Mouse (Mus musculus) liver, embryonic 13.5 days (tissue): ENCODE data around the gene Lrrc28. TPM values are rescaled to one million over a fixed set of nuclear protein-coding genes. Genes with fewer than 3 reads are reported as not detected.

Experiments
- ATAC-seq: fragments of 200-750 bp; cut with Nextera tagmentation; 2 replicates; pipeline ENCODE4 v1.8.0; 2017; ENCODE audit warnings: low read depth, mild to moderate bottlenecking, moderate number of reproducible peaks, moderate library complexity
- DNase-seq: peaks from one replicate; pipeline ENCODE4 v3.0.0; 2022
- H3K27ac ChIP-seq: fragments of 300-500 bp; sonication (generic); 2 replicates; pipeline ENCODE4 v1.5.1; 2015; ENCODE audit warnings: moderate library complexity, mild to moderate bottlenecking, inconsistent platforms
- H3K27me3 ChIP-seq: fragments of 300-500 bp; sonication (generic); 2 replicates; pipeline ENCODE4 v1.6.1; 2015; ENCODE audit warnings: mild to moderate bottlenecking, inconsistent platforms
- H3K36me3 ChIP-seq: fragments of 300-500 bp; sonication (generic); 2 replicates; pipeline ENCODE4 v1.6.1; 2015; ENCODE audit warnings: mild to moderate bottlenecking, inconsistent platforms
- H3K4me1 ChIP-seq: fragments of 300-500 bp; sonication (generic); replicated peaks from 2 replicates; pipeline ENCODE4 v1.6.1; 2015; ENCODE audit warnings: inconsistent platforms
- H3K4me2 ChIP-seq: fragments of 300-500 bp; sonication (generic); 2 replicates; pipeline ENCODE4 v1.6.1; 2015; ENCODE audit warnings: inconsistent platforms, mild to moderate bottlenecking, moderate library complexity
- H3K4me3 ChIP-seq: fragments of 300-500 bp; sonication (generic); replicated peaks from 2 replicates; pipeline ENCODE4 v1.5.1; 2015; ENCODE audit warnings: mild to moderate bottlenecking, inconsistent platforms
- H3K9ac ChIP-seq: fragments of 300-500 bp; sonication (generic); 2 replicates; pipeline ENCODE4 v1.6.1; 2015; ENCODE audit warnings: mild to moderate bottlenecking, inconsistent platforms
- H3K9me3 ChIP-seq: fragments of 300-500 bp; sonication (generic); replicated peaks from 2 replicates; pipeline ENCODE4 v1.6.1; 2016; ENCODE audit warnings: inconsistent platforms
- WGBS: fragments of 180-500 bp; shearing (Covaris S2); methylation state at CpG from one replicate; pipeline ENCODE4 v1.1.7; 2015; ENCODE audit not compliant: insufficient replicate concordance; 5-methylcytosine and 5-hydroxymethylcytosine counted together
- polyA plus RNA-seq: library from polyadenylated mRNA; unstranded; fragments of >200 nt; fragmentation: Nextera tagmentation; extraction: Ambion mirVana; gene quantifications from 2 replicates; pipeline ENCODE4 v1.2.1, GENCODE M21; 2015

Lrrc28 gene
- polyA plus RNA-seq, 1 experiment from 2014 or later, result 7.8 TPM

GRCm38 (mm10) chr7:67618316-67618715, 26.8 kb downstream of the Lrrc28 start:
- Histone ChIP-seq H3K4me3 (no peak overlapping the region), H3K9me3 (no peaks in the 10 kb centered on the region), H3K36me3 (no peaks in the 10 kb centered on the region), H3K4me1 (no peaks in the 10 kb centered on the region), H3K9ac (no peak overlapping the region), H3K27ac (no peak overlapping the region), H3K27me3 (no peaks in the 10 kb centered on the region), H3K4me2 (no peak overlapping the region)
- no peak for ATAC-seq
- no peak for DNase-seq
- WGBS, result 63% methylated on average over 3 of the region's 3 CpGs

- Histone ChIP-seq H3K4me2 (no peak overlapping the region), H3K4me1 (no peaks in the 10 kb centered on the region), H3K27me3 (no peaks in the 10 kb centered on the region), H3K27ac (no peak overlapping the region), H3K4me3 (no peak overlapping the region), H3K9me3 (no peaks in the 10 kb centered on the region), H3K36me3 (no peaks in the 10 kb centered on the region), H3K9ac (no peak overlapping the region)
- no peak for DNase-seq
- WGBS, result 87% methylated on average over 10 of the region's 10 CpGs
- ATAC-seq, result no peak
Measured at GRCm38 (mm10) chr7:67617646-67618045, 27.4 kb downstream of the Lrrc28 start.

- no peak for ATAC-seq
- 58% methylated on average over 4 of the region's 4 CpGs for WGBS
- H3K36me3 ChIP-seq, result no peaks in the 10 kb centered on the region
Measured at GRCm38 (mm10) chr7:67616890-67617289, 28.2 kb downstream of the Lrrc28 start.

GRCm38 (mm10) chr7:67614464-67614861, 30.6 kb downstream of the Lrrc28 start:
- H3K4me1 ChIP-seq, result no peaks in the 10 kb centered on the region
- no peak overlapping the region for H3K9ac ChIP-seq
- ATAC-seq (no peak), DNase-seq (no peak)
- H3K27me3 ChIP-seq, result no peaks in the 10 kb centered on the region
- no peak overlapping the region for H3K4me3 ChIP-seq
- no peaks in the 10 kb centered on the region for H3K9me3 ChIP-seq
- H3K27ac ChIP-seq, result no peak overlapping the region
- WGBS, result 67% methylated on average over 7 of the region's 7 CpGs
- no peaks in the 10 kb centered on the region for H3K36me3 ChIP-seq
- no peak overlapping the region for H3K4me2 ChIP-seq

More at GRCm38 (mm10) chr7:67616890-67617289, 28.2 kb downstream of the Lrrc28 start:
- H3K27me3 ChIP-seq, result no peaks in the 10 kb centered on the region
- H3K4me3 ChIP-seq, result no peak overlapping the region
- DNase-seq, result no peak
- H3K4me1 ChIP-seq, result no peaks in the 10 kb centered on the region
- no peak overlapping the region for H3K4me2 ChIP-seq
- no peaks in the 10 kb centered on the region for H3K9me3 ChIP-seq
- no peak overlapping the region for H3K9ac ChIP-seq
- H3K27ac ChIP-seq, result no peak overlapping the region

- DNase-seq (no peak), ATAC-seq (no peak)
- Histone ChIP-seq H3K4me3 (no peak overlapping the region), H3K27me3 (no peaks in the 10 kb centered on the region), H3K4me2 (no peak overlapping the region), H3K27ac (no peak overlapping the region), H3K9ac (no peak overlapping the region), H3K9me3 (no peaks in the 10 kb centered on the region), H3K4me1 (no peaks in the 10 kb centered on the region), H3K36me3 (no peaks in the 10 kb centered on the region)
- 52% methylated on average over 10 of the region's 10 CpGs for WGBS
Measured at GRCm38 (mm10) chr7:67613795-67614463, 31.1 kb downstream of the Lrrc28 start.

GRCm38 (mm10) chr7:67608348-67609024, 36.6 kb downstream of the Lrrc28 start:
- Histone ChIP-seq H3K4me2 (no peak overlapping the region), H3K9ac (no peak overlapping the region), H3K4me1 (no peaks in the 10 kb centered on the region), H3K36me3 (no peaks in the 10 kb centered on the region), H3K27ac (no peak overlapping the region), H3K4me3 (no peak overlapping the region), H3K9me3 (no peaks in the 10 kb centered on the region), H3K27me3 (no peaks in the 10 kb centered on the region)
- WGBS, result 72% methylated on average over 4 of the region's 4 CpGs
- DNase-seq (no peak), ATAC-seq (no peak)

- H3K4me1 ChIP-seq, result no peaks in the 10 kb centered on the region
- DNase-seq (no peak), ATAC-seq (no peak)
- no peaks in the 10 kb centered on the region for H3K9me3 ChIP-seq
- H3K4me3 ChIP-seq, result no peak overlapping the region
- H3K36me3 ChIP-seq, result no peaks in the 10 kb centered on the region
- no peaks in the 10 kb centered on the region for H3K27me3 ChIP-seq
- no peak overlapping the region for H3K27ac ChIP-seq
- H3K4me2 ChIP-seq, result no peak overlapping the region
- 69% methylated on average over 5 of the region's 5 CpGs for WGBS
- no peak overlapping the region for H3K9ac ChIP-seq
Measured at GRCm38 (mm10) chr7:67607669-67608347, 37.3 kb downstream of the Lrrc28 start.

GRCm38 (mm10) chr7:67606250-67606649, 38.8 kb downstream of the Lrrc28 start:
- Histone ChIP-seq H3K9ac (no peak overlapping the region), H3K36me3 (no peaks in the 10 kb centered on the region), H3K27ac (no peak overlapping the region), H3K27me3 (no peaks in the 10 kb centered on the region), H3K4me3 (no peak overlapping the region), H3K9me3 (no peaks in the 10 kb centered on the region), H3K4me2 (no peak overlapping the region), H3K4me1 (no peaks in the 10 kb centered on the region)
- DNase-seq, result no peak
- ATAC-seq, result no peak
- 59% methylated on average over 1 of the region's 1 CpGs for whole genome bisulfite sequencing

GRCm38 (mm10) chr7:67605114-67605513, 40.0 kb downstream of the Lrrc28 start:
- 68% methylated on average over 6 of the region's 6 CpGs for WGBS
- H3K4me1 ChIP-seq, result no peaks in the 10 kb centered on the region
- no peaks in the 10 kb centered on the region for H3K9me3 ChIP-seq
- H3K4me2 ChIP-seq, result no peak overlapping the region
- no peak overlapping the region for H3K27ac ChIP-seq
- no peak overlapping the region for H3K4me3 ChIP-seq
- H3K9ac ChIP-seq, result no peak overlapping the region
- DNase-seq, result no peak
- no peak for ATAC-seq
- H3K36me3 ChIP-seq, result no peaks in the 10 kb centered on the region
- no peaks in the 10 kb centered on the region for H3K27me3 ChIP-seq

GRCm38 (mm10) chr7:67598050-67598449, 47.0 kb downstream of the Lrrc28 start:
- Histone ChIP-seq H3K9me3 (no peaks in the 10 kb centered on the region), H3K4me3 (no peak overlapping the region), H3K9ac (no peak overlapping the region), H3K4me2 (no peak overlapping the region), H3K4me1 (peaks cover 4% of the 10 kb centered on the region; the same call in 1 of the 2 replicates), H3K27ac (no peak overlapping the region), H3K27me3 (no peaks in the 10 kb centered on the region), H3K36me3 (no peaks in the 10 kb centered on the region)
- ATAC-seq, result no peak
- 77% methylated on average over 3 of the region's 3 CpGs for WGBS
- no peak for DNase-seq

GRCm38 (mm10) chr7:67596961-67597360, 48.1 kb downstream of the Lrrc28 start:
- Histone ChIP-seq H3K4me2 (no peak overlapping the region), H3K27me3 (no peaks in the 10 kb centered on the region), H3K4me1 (peaks cover 4% of the 10 kb centered on the region; the same call in 1 of the 2 replicates), H3K36me3 (no peaks in the 10 kb centered on the region), H3K9ac (no peak overlapping the region), H3K27ac (no peak overlapping the region), H3K4me3 (no peak overlapping the region), H3K9me3 (no peaks in the 10 kb centered on the region)
- DNase-seq (no peak), ATAC-seq (no peak)
- 44% methylated on average over 1 of the region's 1 CpGs for WGBS
